Mouse (Mus musculus): ENCODE results near the gene Ifrd2. TPM values are rescaled to one million over a fixed set of nuclear protein-coding genes. Genes with fewer than 3 reads are reported as not detected.
A peak's percentile ranks its signal among the peaks of the same experiment; 100 is the strongest.

The Ifrd2 gene
- polyA plus RNA-seq (2012; rRNA removed) (57.3 and 62.6 TPM in 2 replicates), polyA plus RNA-seq (2014; fragmentation: Nextera tagmentation; extraction: Ambion mirVana) (55.0 and 56.3 TPM in 2 replicates)

DNA sequence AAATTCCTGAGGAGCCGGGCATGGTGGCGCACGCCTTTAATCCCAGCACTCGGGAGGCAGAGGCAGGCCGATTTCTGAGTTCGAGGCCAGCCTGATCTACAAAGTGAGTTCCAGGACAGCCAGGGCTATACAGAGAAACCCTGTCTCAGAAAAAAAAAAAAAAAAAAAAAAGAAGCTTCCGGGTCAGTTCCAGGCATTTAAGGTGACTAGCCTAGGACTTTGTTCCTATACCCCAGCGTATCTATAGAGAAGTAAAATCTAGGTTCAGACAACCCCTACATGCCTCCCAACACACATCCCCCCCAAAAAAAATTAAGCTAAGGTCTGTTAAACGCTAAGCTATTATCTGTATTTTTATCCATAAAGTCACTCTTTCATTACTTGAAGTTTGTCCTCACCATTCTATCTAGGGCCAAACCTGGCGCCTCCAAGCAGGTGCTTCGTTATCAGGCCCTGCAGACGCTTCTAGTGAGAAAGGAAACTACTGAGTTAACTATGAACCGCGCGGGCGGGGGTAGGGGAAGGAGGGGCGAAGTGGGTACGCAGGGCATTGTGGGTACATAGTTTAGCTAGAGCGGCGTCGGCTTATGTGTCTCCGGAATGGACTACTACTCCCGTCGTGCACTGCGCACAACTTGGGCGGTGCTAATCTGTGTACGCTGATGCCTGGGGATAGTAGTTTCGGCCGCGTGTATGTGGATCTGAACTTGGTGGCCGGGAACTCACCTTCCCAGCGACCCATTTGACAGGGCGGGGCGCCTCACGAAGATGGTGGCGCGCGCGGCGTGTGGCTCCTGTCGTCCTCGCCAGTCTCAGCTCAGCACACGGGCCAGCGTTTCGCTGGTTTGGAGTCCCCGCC, at the start of gene Ifrd2:
Gene Ifrd2 (plus strand): TSS at position 669 of the 859 bp plus-strand sequence.
- Histone ChIP-seq H3K4me3 (replicated peaks; ENCODE audit: low read length) (peak within 1 kb of the TSS; percentile 80), H3K9me3 (ENCODE audit: control insufficient read depth, low read length) (no peaks in the 10 kb centered on the region), H3K9ac (ENCODE audit: low read depth, low read length, severe bottlenecking) (peak within 1 kb of the TSS; percentile 63), H3K4me1 (ENCODE audit: control insufficient read depth, insufficient read depth, low read length) (peaks cover 7% of the 10 kb centered on the region), H3K36me3 (ENCODE audit: control insufficient read depth, insufficient read depth, low read length) (peaks cover 34% of the 10 kb centered on the region), H3K27ac (replicated peaks; ENCODE audit: low read depth, low read length) (no peak within 1 kb of the TSS), H3K27me3 (ENCODE audit: control insufficient read depth, insufficient read depth, low read length) (no peaks in the 10 kb centered on the region), H3K4me2 (replicated peaks; ENCODE audit: low read depth, low read length, severe bottlenecking) (peak within 1 kb of the TSS; percentile 76)
- DNase-seq (ENCODE audit: low spot score): peak; percentile 100
- 0 out of 2 replicates have a peak, but pooled peaks have one; percentile 11 for TF ChIP-seq POLR2A (IDR thresholded peaks at IDR 0.05; ENCODE audit: borderline replicate concordance, extremely low read depth, insufficient read depth, insufficient read length)
- ATAC-seq (ENCODE audit: low FRiP score, low read depth): peak; percentile 99
- 15% methylated on average over 38 of the region's 46 CpGs for WGBS

DNA sequence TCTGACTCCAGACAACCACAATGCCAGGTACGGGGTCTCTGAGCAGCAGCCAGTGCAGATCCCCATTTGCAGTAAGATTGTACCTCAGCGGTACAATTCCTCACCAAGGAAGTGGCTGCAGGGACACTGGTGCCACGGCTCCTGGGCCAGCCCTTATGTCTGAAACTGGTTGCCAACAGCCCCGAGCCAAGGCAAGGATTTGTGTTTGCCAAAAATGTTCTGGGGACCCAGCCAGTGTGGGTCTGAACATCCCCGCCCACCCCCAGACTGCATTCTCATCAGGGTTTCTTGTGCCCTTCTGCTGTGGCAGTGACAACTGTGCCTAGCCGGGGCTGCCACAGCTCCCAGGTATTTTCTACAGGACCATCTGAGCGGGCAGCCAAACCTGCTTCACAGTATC, 49.2 kb upstream of the Ifrd2 start:
- WGBS: 88% methylated on average over 7 of the region's 7 CpGs
- peaks cover 33% of the 10 kb centered on the region for H3K4me1 ChIP-seq (ENCODE audit: control insufficient read depth, insufficient read depth, low read length)
- no peak for TF ChIP-seq POLR2A (IDR thresholded peaks at IDR 0.05; ENCODE audit: borderline replicate concordance, extremely low read depth, insufficient read depth, insufficient read length)
- H3K27me3 ChIP-seq (ENCODE audit: control insufficient read depth, insufficient read depth, low read length): no peaks in the 10 kb centered on the region
- H3K36me3 ChIP-seq (ENCODE audit: control insufficient read depth, insufficient read depth, low read length): peaks cover 32% of the 10 kb centered on the region
- DNase-seq (ENCODE audit: low spot score) (no peak), ATAC-seq (ENCODE audit: low FRiP score, low read depth) (no peak)
- no peak overlapping the region for H3K9ac ChIP-seq (ENCODE audit: low read depth, low read length, severe bottlenecking)
- no peak overlapping the region for H3K27ac ChIP-seq (replicated peaks; ENCODE audit: low read depth, low read length)
- no peaks in the 10 kb centered on the region for H3K9me3 ChIP-seq (ENCODE audit: control insufficient read depth, low read length)
- no peak overlapping the region for H3K4me2 ChIP-seq (replicated peaks; ENCODE audit: low read depth, low read length, severe bottlenecking)
- no peak overlapping the region for H3K4me3 ChIP-seq (replicated peaks; ENCODE audit: low read length)

DNA sequence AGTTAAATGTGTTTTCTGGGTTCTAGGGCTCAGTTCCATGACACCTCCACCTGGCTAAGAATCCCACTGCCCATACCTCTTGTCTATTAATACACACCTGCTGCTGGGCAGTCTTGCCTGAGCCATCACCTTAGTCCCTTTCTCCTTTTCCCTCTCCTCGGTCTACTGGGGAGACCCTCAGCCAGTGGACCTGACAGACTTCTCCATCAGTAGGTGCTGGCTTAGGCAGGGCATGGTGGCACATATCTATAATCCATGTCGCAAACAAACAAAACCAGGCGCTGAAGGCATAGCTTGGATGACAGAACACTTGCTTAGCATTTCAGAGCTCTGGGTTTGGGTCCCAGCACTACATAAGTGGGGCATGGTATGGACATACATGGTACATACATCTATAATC, 48.7 kb upstream of the Ifrd2 start:
- 90% methylated on average over 3 of the region's 3 CpGs for WGBS
- ATAC-seq (ENCODE audit: low FRiP score, low read depth): no peak
- peaks cover 33% of the 10 kb centered on the region for H3K4me1 ChIP-seq (ENCODE audit: control insufficient read depth, insufficient read depth, low read length)

DNA sequence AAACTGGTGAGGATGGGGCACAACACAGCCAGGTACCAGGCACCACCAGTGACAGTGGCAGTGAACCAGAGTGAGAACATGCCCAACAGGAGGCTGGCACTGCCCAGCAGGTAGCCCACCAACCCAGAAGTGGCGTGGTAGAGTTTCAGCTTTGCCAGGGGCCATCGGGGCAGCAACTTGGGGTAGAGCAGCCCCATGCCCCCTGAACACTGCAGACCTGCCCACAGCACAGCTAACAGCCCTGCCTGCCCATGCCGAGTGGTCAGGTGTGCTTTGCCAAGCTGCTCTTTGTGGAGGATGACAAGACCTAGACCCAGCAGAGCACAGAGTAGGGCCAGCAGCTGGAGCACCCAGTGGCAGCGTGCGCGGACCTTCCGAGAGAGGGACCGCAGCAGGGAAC, 47.5 kb upstream of the Ifrd2 start:
- WGBS: 94% methylated on average over 8 of the region's 8 CpGs
- no peak overlapping the region for H3K9ac ChIP-seq (ENCODE audit: low read depth, low read length, severe bottlenecking)
- DNase-seq (ENCODE audit: low spot score) (no peak), ATAC-seq (ENCODE audit: low FRiP score, low read depth) (no peak)
- no peak overlapping the region for H3K4me2 ChIP-seq (replicated peaks; ENCODE audit: low read depth, low read length, severe bottlenecking)
- no peak overlapping the region for H3K4me3 ChIP-seq (replicated peaks; ENCODE audit: low read length)
- H3K9me3 ChIP-seq (ENCODE audit: control insufficient read depth, low read length): no peaks in the 10 kb centered on the region
- H3K27ac ChIP-seq (replicated peaks; ENCODE audit: low read depth, low read length): no peak overlapping the region
- H3K27me3 ChIP-seq (ENCODE audit: control insufficient read depth, insufficient read depth, low read length): no peaks in the 10 kb centered on the region
- H3K36me3 ChIP-seq (ENCODE audit: control insufficient read depth, insufficient read depth, low read length): peaks cover 43% of the 10 kb centered on the region
- peaks cover 33% of the 10 kb centered on the region for H3K4me1 ChIP-seq (ENCODE audit: control insufficient read depth, insufficient read depth, low read length)
- no peak for TF ChIP-seq POLR2A (IDR thresholded peaks at IDR 0.05; ENCODE audit: borderline replicate concordance, extremely low read depth, insufficient read depth, insufficient read length)

More for the DNA sequence above, 48.7 kb upstream of the Ifrd2 start:
- no peak for DNase-seq (ENCODE audit: low spot score)
- Histone ChIP-seq H3K27ac (replicated peaks; ENCODE audit: low read depth, low read length) (no peak overlapping the region), H3K4me3 (replicated peaks; ENCODE audit: low read length) (no peak overlapping the region), H3K9ac (ENCODE audit: low read depth, low read length, severe bottlenecking) (no peak overlapping the region), H3K9me3 (ENCODE audit: control insufficient read depth, low read length) (no peaks in the 10 kb centered on the region), H3K36me3 (ENCODE audit: control insufficient read depth, insufficient read depth, low read length) (peaks cover 32% of the 10 kb centered on the region), H3K4me2 (replicated peaks; ENCODE audit: low read depth, low read length, severe bottlenecking) (no peak overlapping the region), H3K27me3 (ENCODE audit: control insufficient read depth, insufficient read depth, low read length) (no peaks in the 10 kb centered on the region)
- no peak for TF ChIP-seq POLR2A (IDR thresholded peaks at IDR 0.05; ENCODE audit: borderline replicate concordance, extremely low read depth, insufficient read depth, insufficient read length)

DNA sequence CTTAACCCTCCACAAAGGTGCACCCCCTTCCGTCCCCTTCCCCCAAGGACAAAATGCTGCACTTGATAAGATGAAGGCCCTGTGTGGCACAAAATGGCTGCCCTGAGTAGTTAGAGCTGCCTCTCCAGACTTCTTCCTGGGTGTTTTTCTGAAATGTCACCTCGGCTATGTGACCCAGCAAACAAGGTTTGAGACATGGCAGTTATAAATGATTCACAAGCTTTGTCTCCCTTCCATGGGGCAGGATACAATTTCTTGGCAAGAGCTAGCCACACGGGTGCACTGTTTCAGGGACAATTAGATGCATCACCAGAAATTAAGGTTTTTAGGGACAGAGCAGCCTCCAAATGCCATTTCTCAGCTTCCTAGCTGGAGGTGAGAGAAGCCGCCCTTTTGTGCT, 47.0 kb upstream of the Ifrd2 start:
- H3K4me3 ChIP-seq (replicated peaks; ENCODE audit: low read length): no peak overlapping the region
- WGBS: 70% methylated on average over 4 of the region's 4 CpGs
- DNase-seq (ENCODE audit: low spot score) (no peak), ATAC-seq (ENCODE audit: low FRiP score, low read depth) (no peak)
- H3K9ac ChIP-seq (ENCODE audit: low read depth, low read length, severe bottlenecking): no peak overlapping the region
- H3K9me3 ChIP-seq (ENCODE audit: control insufficient read depth, low read length): no peaks in the 10 kb centered on the region
- H3K27me3 ChIP-seq (ENCODE audit: control insufficient read depth, insufficient read depth, low read length): no peaks in the 10 kb centered on the region
- H3K27ac ChIP-seq (replicated peaks; ENCODE audit: low read depth, low read length): no peak overlapping the region
- H3K4me2 ChIP-seq (replicated peaks; ENCODE audit: low read depth, low read length, severe bottlenecking): no peak overlapping the region
- H3K4me1 ChIP-seq (ENCODE audit: control insufficient read depth, insufficient read depth, low read length): peaks cover 29% of the 10 kb centered on the region
- peaks cover 47% of the 10 kb centered on the region for H3K36me3 ChIP-seq (ENCODE audit: control insufficient read depth, insufficient read depth, low read length)
- TF ChIP-seq POLR2A (IDR thresholded peaks at IDR 0.05; ENCODE audit: borderline replicate concordance, extremely low read depth, insufficient read depth, insufficient read length): no peak
